Mouse (Mus musculus) CD8-positive naive resting alpha-beta T cell, adult 57 days (primary cell): ENCODE measurements around the gene Rab20. TPM values are rescaled to one million over a fixed set of nuclear protein-coding genes. Genes with fewer than 3 reads are reported as not detected.

Source experiments
- total RNA-seq: library from RNA; stranded (reverse); gene quantifications from one replicate; pipeline ENCODE4 v1.2.4, GENCODE M21; 2023

Gene Rab20
- 9.5 TPM for total RNA-seq

GRCm38 (mm10) chr8:11477811-11478761 is at the start of gene Rab20:
Gene Rab20, minus strand, starts transcription at chr8:11478710.

GRCm38 (mm10) chr8:11497017-11497990 is 18.8 kb upstream of the Rab20 start, which contains the start of gene Naxd:
Gene Naxd, plus strand, starts transcription at chr8:11497506.

Other genes starting within 250 kb of the Rab20 start
- gene Col4a2, start 165.9 kb downstream of the Rab20 start, total RNA-seq: 0.21 TPM
- gene Col4a1, start 165.9 kb downstream of the Rab20 start, total RNA-seq: 0.15 TPM
- 47.5 TPM for gene Naxd, start 18.8 kb upstream of the Rab20 start, total RNA-seq
- 38.2 TPM for gene Cars2, start 72.1 kb upstream of the Rab20 start, total RNA-seq
- 65.6 TPM for gene Ing1, start 76.9 kb upstream of the Rab20 start, total RNA-seq
- 108 TPM for gene Ankrd10, start 157.0 kb upstream of the Rab20 start, total RNA-seq
- gene 1700016D06Rik, start 222.4 kb upstream of the Rab20 start, total RNA-seq: not detected
- gene Arhgef7, start 249.0 kb upstream of the Rab20 start, total RNA-seq: 64.6 TPM